In genomic region chr1:43409019-43409418, GRCm38 (mm10) we compare ENCODE assay signal across 25 mouse cellular contexts.
"Had no signal": no experiment of that assay in that cellular context is flagged by ENCODE, and none has a peak within 500 bp of the region (broad histone marks: within the 10 kb centered on the region; RNA-seq: fewer than 3 reads in every experiment).

No protein-coding gene starts in this region.

- H3K27me3 ChIP-seq: heart, embryonic 15.5 days; hindbrain, embryonic 13.5 days; hindbrain, embryonic 15.5 days; limb, embryonic 12.5 days; liver, embryonic 13.5 days had no signal

- H3K9ac ChIP-seq: heart, embryonic 13.5 days; heart, embryonic 15.5 days; hindbrain, embryonic 13.5 days; hindbrain, embryonic 15.5 days; limb, embryonic 12.5 days; liver, embryonic 13.5 days had no signal

- H3K36me3 ChIP-seq: heart, embryonic 13.5 days; heart, embryonic 15.5 days; hindbrain, embryonic 13.5 days; hindbrain, embryonic 15.5 days; limb, embryonic 10.5 days; limb, embryonic 12.5 days; liver, embryonic 13.5 days had no signal

- DNase-seq: gastrocnemius, adult 2 months; gastrocnemius, postnatal 10 days; gastrocnemius, postnatal 36 days; heart, adult 2 months; heart, postnatal 14 days; heart, postnatal 36 days; kidney, adult 18-20 months; kidney, adult 8-10 months; kidney, postnatal 10 days; kidney, postnatal 25 days; kidney, postnatal 4 days; liver; liver, embryonic 13.5 days had no signal

- H3K4me1 ChIP-seq: heart, embryonic 15.5 days; hindbrain, embryonic 13.5 days; hindbrain, embryonic 15.5 days; limb, embryonic 10.5 days had no signal

- H3K4me2 ChIP-seq: heart, embryonic 11.5 days; heart, embryonic 13.5 days; heart, embryonic 15.5 days; hindbrain, embryonic 13.5 days; hindbrain, embryonic 15.5 days; limb, embryonic 12.5 days; liver, embryonic 11.5 days; liver, embryonic 13.5 days had no signal

- H3K4me3 ChIP-seq: gastrocnemius, adult 2 months; heart, adult 2 months; heart, embryonic 13.5 days; heart, embryonic 15.5 days; hindbrain, embryonic 13.5 days; hindbrain, embryonic 15.5 days; layer of hippocampus, adult 2 months; left cerebral cortex, adult 2 months; limb, embryonic 10.5 days; limb, embryonic 12.5 days; liver, embryonic 13.5 days had no signal

- ATAC-seq: inflammation-experienced regulatory T-cells, adult 6 months; intestine, embryonic 16.5 days had no signal

- H3K27ac ChIP-seq: gastrocnemius, adult 2 months; heart, adult 2 months; heart, embryonic 13.5 days; heart, embryonic 15.5 days; hindbrain, embryonic 13.5 days; hindbrain, embryonic 15.5 days; layer of hippocampus, adult 2 months; left cerebral cortex, adult 2 months; limb, embryonic 10.5 days; limb, embryonic 12.5 days; liver, embryonic 13.5 days had no signal

- H3K9me3 ChIP-seq: heart, embryonic 13.5 days; heart, embryonic 15.5 days; hindbrain, embryonic 13.5 days; hindbrain, embryonic 15.5 days; limb, embryonic 10.5 days; limb, embryonic 12.5 days; liver, embryonic 13.5 days had no signal
